Comparison of ENCODE assay signal across 10 mouse cellular contexts in genomic region chr2:17732210-17732609, GRCm38 (mm10). TPM values are rescaled to one million over a fixed set of nuclear protein-coding genes. Genes with fewer than 3 reads are reported as not detected.
DNase-seq lines count a peak whose midpoint lies in the region; ATAC-seq and TF ChIP-seq lines count a peak whose summit lies in the region.
"Had no signal": no experiment of that assay in that cellular context is flagged by ENCODE, and none has a peak within 500 bp of the region (broad histone marks: within the 10 kb centered on the region; RNA-seq: fewer than 3 reads in every experiment).

No protein-coding gene starts in this region.

- TF ChIP-seq EP300 in liver, postnatal 0 days (IDR thresholded peaks at IDR 0.05; ENCODE audit: low read depth): no peak

- no peaks in the 10 kb centered on the region for H3K9me3 ChIP-seq in liver, postnatal 0 days (ENCODE audit: low read length)
- no peaks in the 10 kb centered on the region for H3K9me3 ChIP-seq in embryonic facial prominence, embryonic 13.5 days
- no peaks in the 10 kb centered on the region for H3K9me3 ChIP-seq in hindbrain, embryonic 13.5 days
- H3K9me3 ChIP-seq in midbrain, postnatal 0 days (ENCODE audit: low read length): no peaks in the 10 kb centered on the region

- H3K36me3 ChIP-seq in liver, adult 2 months (ENCODE audit: control insufficient read depth, insufficient read depth, low read length): no peaks in the 10 kb centered on the region
- no peaks in the 10 kb centered on the region for H3K36me3 ChIP-seq in liver, postnatal 0 days (replicated peaks; ENCODE audit: insufficient read depth, low read length)
- H3K36me3 ChIP-seq in embryonic facial prominence, embryonic 13.5 days: no peaks in the 10 kb centered on the region
- H3K36me3 ChIP-seq in hindbrain, embryonic 13.5 days: no peaks in the 10 kb centered on the region
- no peaks in the 10 kb centered on the region; the same call in 1 of the 2 replicates for H3K36me3 ChIP-seq in midbrain, postnatal 0 days (ENCODE audit: insufficient read depth, low read length)

- H3K4me1 ChIP-seq in liver, adult 2 months (ENCODE audit: control insufficient read depth, insufficient read depth, low read length): no peaks in the 10 kb centered on the region
- peaks cover 10% of the 10 kb centered on the region; the same call in 1 of the 2 replicates for H3K4me1 ChIP-seq in liver, postnatal 0 days (ENCODE audit: insufficient read depth)
- H3K4me1 ChIP-seq in embryonic facial prominence, embryonic 13.5 days: peaks cover 19% of the 10 kb centered on the region
- peaks cover 24% of the 10 kb centered on the region for H3K4me1 ChIP-seq in hindbrain, embryonic 13.5 days (replicated peaks)
- H3K4me1 ChIP-seq in midbrain, postnatal 0 days (ENCODE audit: insufficient read depth, low read length): no peaks in the 10 kb centered on the region

- H3K4me3 ChIP-seq in liver, adult 2 months (ENCODE audit: insufficient read depth, low read depth, low read length): no peak overlapping the region
- H3K4me3 ChIP-seq in liver, postnatal 0 days (ENCODE audit: low read depth, low read length): no peak overlapping the region
- no peak overlapping the region; the same call in 1 of the 2 replicates for H3K4me3 ChIP-seq in embryonic facial prominence, embryonic 13.5 days
- peak overlapping the region; percentile 69; the same call in 1 of the 2 replicates for H3K4me3 ChIP-seq in hindbrain, embryonic 13.5 days
- no peak overlapping the region for H3K4me3 ChIP-seq in midbrain, postnatal 0 days (ENCODE audit: low read depth, low read length)

- WGBS in liver, adult 2 months: 56% methylated on average over 7 of the region's 7 CpGs
- WGBS in liver, postnatal 0 days (ENCODE audit: insufficient replicate concordance): 50% methylated on average over 7 of the region's 7 CpGs
- 37% methylated on average over 7 of the region's 7 CpGs for WGBS in embryonic facial prominence, embryonic 13.5 days
- WGBS in hindbrain, embryonic 13.5 days: 38% methylated on average over 7 of the region's 7 CpGs
- 28% methylated on average over 7 of the region's 7 CpGs for WGBS in midbrain, postnatal 0 days

- ATAC-seq in liver, postnatal 0 days: no peak
- no peak for ATAC-seq in embryonic facial prominence, embryonic 13.5 days (ENCODE audit: insufficient number of reproducible peaks, insufficient read depth, low FRiP score, low TSS enrichment, low read depth)
- no peak for ATAC-seq in hindbrain, embryonic 13.5 days (ENCODE audit: low FRiP score)
- no peak for ATAC-seq in midbrain, postnatal 0 days (ENCODE audit: low FRiP score)

- no peak overlapping the region for H3K27ac ChIP-seq in liver, adult 2 months (replicated peaks; ENCODE audit: insufficient read depth, low read depth, low read length)
- no peak overlapping the region for H3K27ac ChIP-seq in liver, postnatal 0 days (ENCODE audit: low read depth)
- H3K27ac ChIP-seq in embryonic facial prominence, embryonic 13.5 days: no peak overlapping the region
- H3K27ac ChIP-seq in hindbrain, embryonic 13.5 days: no peak overlapping the region
- no peak overlapping the region for H3K27ac ChIP-seq in midbrain, postnatal 0 days (ENCODE audit: low read depth, low read length)

- DNase-seq in liver, adult 2 months (ENCODE audit: extremely low read depth, low read depth, low spot score): peak; percentile 67
- no peak for DNase-seq in liver, postnatal 0 days
- DNase-seq in midbrain, postnatal 0 days (ENCODE audit: low spot score): no peak
- DNase-seq in cerebellum, adult 9-10 months: no peak
- no peak for DNase-seq in layer of hippocampus, adult 18-20 months (ENCODE audit: low spot score in 2 of 2)
- DNase-seq: gastrocnemius, postnatal 25 days; kidney, adult 18-20 months; thymus, postnatal 4 days had no signal

- no peak for TF ChIP-seq CTCF in liver, adult 2 months (IDR thresholded peaks at IDR 0.05; ENCODE audit: low read depth, low read length)
- no peak for TF ChIP-seq CTCF in liver, postnatal 0 days (IDR thresholded peaks at IDR 0.05; ENCODE audit: low read depth)
- no peak for TF ChIP-seq CTCF in midbrain, postnatal 0 days (IDR thresholded peaks at IDR 0.05)

- no peak overlapping the region for H3K9ac ChIP-seq in liver, adult 2 months (ENCODE audit: low read depth, low read length)
- H3K9ac ChIP-seq in liver, postnatal 0 days (replicated peaks): no peak overlapping the region
- no peak overlapping the region for H3K9ac ChIP-seq in embryonic facial prominence, embryonic 13.5 days
- no peak overlapping the region for H3K9ac ChIP-seq in hindbrain, embryonic 13.5 days
- no peak overlapping the region for H3K9ac ChIP-seq in midbrain, postnatal 0 days (replicated peaks; ENCODE audit: low read length, poor library complexity, severe bottlenecking)

- TF ChIP-seq POLR2A in liver, adult 2 months (IDR thresholded peaks at IDR 0.05; ENCODE audit: extremely low read depth, insufficient read depth, low read length): no peak

- H3K27me3 ChIP-seq in liver, adult 2 months (ENCODE audit: control insufficient read depth, insufficient read depth, low read length): peaks cover 14% of the 10 kb centered on the region
- peaks cover 34% of the 10 kb centered on the region for H3K27me3 ChIP-seq in liver, postnatal 0 days (ENCODE audit: insufficient read depth, low read length)
- H3K27me3 ChIP-seq in embryonic facial prominence, embryonic 13.5 days: peaks cover 44% of the 10 kb centered on the region
- peaks cover 34% of the 10 kb centered on the region for H3K27me3 ChIP-seq in hindbrain, embryonic 13.5 days
- 0 out of 2 replicates have a peak, but pooled peaks cover 4% of the 10 kb centered on the region for H3K27me3 ChIP-seq in midbrain, postnatal 0 days (ENCODE audit: insufficient read depth, low read length)

- no peaks in the 10 kb centered on the region for H3K79me2 ChIP-seq in liver, adult 2 months (ENCODE audit: control insufficient read depth, insufficient read depth, low read length)

- H3K4me2 ChIP-seq in liver, postnatal 0 days (ENCODE audit: low read depth, low read length): no peak overlapping the region
- H3K4me2 ChIP-seq in embryonic facial prominence, embryonic 13.5 days: peak overlapping the region; percentile 99; the same call in 1 of the 2 replicates
- H3K4me2 ChIP-seq in hindbrain, embryonic 13.5 days: peak overlapping the region; percentile 93; the same call in 1 of the 2 replicates
- peak overlapping the region; percentile 94; the same call in 1 of the 2 replicates for H3K4me2 ChIP-seq in midbrain, postnatal 0 days (ENCODE audit: low read depth, low read length, poor library complexity, severe bottlenecking)

RNA-seq across cellular contexts. Expression of gene Nebl, which starts 0.9 kb away (rescaled TPM):
- 0.28 and 0.60 TPM in 2 replicates for total RNA-seq in liver, adult 2 months (2014; rRNA removed)
- 0.01 and 0.02 TPM in 2 replicates for polyA plus RNA-seq in liver, adult 2 months (2012; rRNA removed)
- 0.15 and 0.45 TPM in 2 replicates for polyA plus RNA-seq in liver, postnatal 0 days (2015; fragmentation: Nextera tagmentation; extraction: Ambion mirVana)
- polyA plus RNA-seq in embryonic facial prominence, embryonic 13.5 days (2015; fragmentation: Nextera tagmentation; extraction: Ambion mirVana): 16.2 and 16.6 TPM in 2 replicates
- 8.9 TPM in 2 replicates for polyA plus RNA-seq in hindbrain, embryonic 13.5 days (2015; fragmentation: Nextera tagmentation; extraction: Ambion mirVana)
- 24.0 and 25.1 TPM in 2 replicates for total RNA-seq in midbrain, postnatal 0 days (2014; rRNA removed)
- 8.4 and 11.7 TPM in 2 replicates for polyA plus RNA-seq in midbrain, postnatal 0 days (2015; fragmentation: Nextera tagmentation; extraction: Ambion mirVana)
- total RNA-seq in layer of hippocampus, adult 18-20 months (2021): 100 to 1,000 TPM; 129 to 143 TPM
